Mouse (Mus musculus) small intestine, adult 2 months (tissue): Measurements from ENCODE around the gene Ctsc. TPM values are rescaled to one million over a fixed set of nuclear protein-coding genes. Genes with fewer than 3 reads are reported as not detected.

Experiments used
- H3K27ac ChIP-seq: fragments of 200-500 bp; 2 replicates; pipeline ENCODE4 v1.5.1; 2012; ENCODE audit warnings: low read depth, low read length, control low read depth, inconsistent platforms; ENCODE audit not compliant: insufficient read depth
- H3K27me3 ChIP-seq: fragments of 200-500 bp; 2 replicates; pipeline ENCODE4 v1.6.1; 2012; ENCODE audit warnings: mild to moderate bottlenecking, moderate library complexity, low read length, inconsistent platforms; ENCODE audit not compliant: control insufficient read depth, insufficient read depth
- H3K36me3 ChIP-seq: fragments of 200-500 bp; 2 replicates; pipeline ENCODE4 v1.6.1; 2012; ENCODE audit warnings: mild to moderate bottlenecking, low read length, control low read depth, inconsistent platforms; ENCODE audit not compliant: control insufficient read depth, insufficient read depth
- H3K4me1 ChIP-seq: fragments of 200-500 bp; 2 replicates; pipeline ENCODE4 v1.6.1; 2012; ENCODE audit warnings: low read length, inconsistent platforms, mixed read lengths; ENCODE audit not compliant: control insufficient read depth, insufficient read depth, insufficient read length
- H3K4me3 ChIP-seq: fragments of 200-500 bp; 2 replicates; pipeline ENCODE4 v1.5.1; 2012; ENCODE audit warnings: low read depth, mild to moderate bottlenecking, control low read depth, inconsistent platforms, low read length, moderate library complexity
- CTCF ChIP-seq: fragments of 200-500 bp; IDR thresholded peaks from 2 replicates; pipeline ENCODE4 v1.5.1; 2012; ENCODE audit warnings: low read depth, mild to moderate bottlenecking, control low read depth, inconsistent platforms, low read length, moderate library complexity, mixed read lengths; ENCODE audit not compliant: insufficient replicate concordance, insufficient read length; ENCODE audit errors: extremely low read depth
- POLR2A ChIP-seq: fragments of 200-500 bp; IDR thresholded peaks from 2 replicates; pipeline ENCODE4 v1.6.1; 2012; ENCODE audit warnings: low read depth, mild to moderate bottlenecking, control low read depth, inconsistent platforms, low read length, moderate library complexity
- WGBS: fragments of 180-500 bp; shearing (Covaris S2); methylation state at CpG from one replicate; pipeline ENCODE4 v1.1.7; 2018; 5-methylcytosine and 5-hydroxymethylcytosine counted together
- polyA plus RNA-seq: library from polyadenylated mRNA; depleted of rRNA; stranded (reverse); fragments of >200 nt; gene quantifications from 2 replicates; pipeline ENCODE4 v1.2.3, GENCODE M21; 2012; rRNA removed

Ctsc gene
- polyA plus RNA-seq, 1 experiment = 52.0 TPM

DNA sequence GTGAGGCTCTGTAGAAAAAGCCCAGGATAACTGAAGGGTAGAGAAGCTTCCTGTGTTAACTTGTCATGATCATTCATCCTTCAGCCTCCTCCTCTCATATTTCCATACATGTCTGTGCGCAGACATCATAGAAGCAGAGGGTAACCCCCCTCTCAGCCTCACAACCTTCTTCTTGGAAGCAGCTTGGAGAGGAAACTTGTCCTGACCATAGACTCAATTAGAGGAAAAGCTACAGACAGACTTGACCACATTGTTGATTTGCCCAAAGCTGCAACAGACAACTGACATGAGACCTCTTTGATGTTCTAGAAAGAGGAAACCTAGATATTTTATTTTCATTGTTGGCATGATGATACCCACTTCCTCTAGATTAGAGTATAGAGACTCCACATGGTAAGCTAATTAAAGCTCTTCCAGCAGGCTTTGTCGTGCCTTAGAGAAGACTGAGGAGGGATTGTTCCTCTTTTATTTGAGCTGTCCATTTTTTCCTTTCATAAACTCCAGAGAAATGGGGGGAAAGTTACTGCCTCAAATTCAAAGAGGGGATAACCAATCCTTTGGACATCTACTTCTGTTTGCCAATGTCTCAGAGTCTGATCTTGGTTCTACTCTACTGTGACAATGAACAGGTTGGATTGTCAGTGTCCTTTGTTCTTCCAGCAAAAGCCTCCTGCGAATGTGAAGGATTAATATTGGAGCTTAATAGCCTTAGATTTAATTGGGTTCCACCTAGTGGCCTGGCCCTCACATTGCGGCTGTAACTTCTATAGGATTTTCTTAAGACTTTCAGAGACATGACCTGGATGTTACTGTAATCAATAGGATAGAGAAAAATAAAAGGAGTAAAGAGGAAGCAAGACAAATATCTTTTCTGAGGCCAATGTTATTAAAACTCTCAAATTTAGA lies 79.2 kb downstream of the Ctsc start:
- H3K27me3 ChIP-seq = no peaks in the 10 kb centered on the region
- no peak overlapping the region for H3K27ac ChIP-seq
- TF ChIP-seq CTCF (no peak), POLR2A (no peak)
- H3K36me3 ChIP-seq = no peaks in the 10 kb centered on the region
- WGBS = 39% methylated on average over 4 of the region's 4 CpGs
- H3K4me1 ChIP-seq = no peaks in the 10 kb centered on the region
- H3K4me3 ChIP-seq = no peak overlapping the region

DNA sequence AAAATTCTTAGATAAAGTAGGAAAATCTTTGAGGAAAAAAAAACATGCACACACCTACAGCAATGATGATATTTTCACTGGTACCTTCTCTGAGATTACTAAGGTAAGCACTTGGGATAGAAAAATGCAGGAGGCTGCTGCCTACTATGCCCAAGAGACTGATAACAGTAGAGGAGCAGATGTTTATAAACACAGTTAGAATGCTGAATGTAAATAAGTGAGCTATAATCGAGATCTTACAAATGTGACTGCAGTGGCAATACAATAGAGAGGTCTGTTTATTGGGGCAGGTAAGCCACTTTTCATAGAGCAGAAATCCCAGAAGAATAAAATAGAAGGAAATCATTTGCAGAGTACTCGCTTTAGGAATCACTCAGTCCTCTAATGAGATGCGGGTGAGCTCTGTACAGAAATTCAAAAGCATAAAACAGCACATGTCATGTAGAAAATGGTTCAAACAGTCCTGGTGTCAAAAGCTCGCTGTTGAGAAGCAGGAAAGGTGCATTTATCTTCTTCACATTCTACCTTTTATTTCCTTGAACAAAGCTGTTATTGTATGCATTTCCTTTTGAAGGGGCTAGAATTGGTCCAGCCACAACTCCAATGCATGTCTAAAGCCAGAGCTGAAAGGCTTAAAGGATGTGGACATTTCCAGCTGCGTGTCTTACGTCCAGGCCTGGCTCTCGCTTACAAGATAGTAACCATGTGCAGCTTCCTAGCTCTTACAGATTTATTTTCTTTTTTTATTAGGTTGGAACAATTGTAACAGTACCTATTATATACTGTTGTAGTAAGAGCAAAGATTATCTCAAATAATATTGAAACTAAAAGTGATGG lies 80.4 kb downstream of the Ctsc start:
- Histone ChIP-seq H3K4me3 (no peak overlapping the region), H3K27me3 (no peaks in the 10 kb centered on the region), H3K4me1 (no peaks in the 10 kb centered on the region), H3K36me3 (no peaks in the 10 kb centered on the region), H3K27ac (no peak overlapping the region)
- WGBS = 72% methylated on average over 7 of the region's 7 CpGs
- no peak for TF ChIP-seq POLR2A
- TF ChIP-seq CTCF = no peak

Other genes starting within 250 kb of the Ctsc start
- gene Rab38, start 152.2 kb downstream of the Ctsc start, polyA plus RNA-seq = 0.41 and 0.46 TPM in 2 replicates